Mouse (Mus musculus) C2C12 (cell line): ENCODE measurements at regions not wholly inside any gene's neighbourhood (a gene's known extent, or its start where the extent isn't known, plus 50 kb on each side); places are given as distances from the start of the nearest gene placed in this dataset.

Experiments
- CTCF ChIP-seq: IDR thresholded peaks from one replicate; pipeline ENCODE4 v1.5.1; 2011; ENCODE audit not compliant: control insufficient read depth, insufficient read depth, insufficient read length
- MYOG ChIP-seq: IDR thresholded peaks from one replicate; pipeline ENCODE4 v1.6.1; 2011; ENCODE audit not compliant: control insufficient read depth, insufficient read length; ENCODE audit errors: extremely low read depth
- USF1 ChIP-seq: IDR thresholded peaks from one replicate; pipeline ENCODE4 v1.6.1; 2011; ENCODE audit warnings: low read depth, mild to moderate bottlenecking, control low read depth, moderate library complexity

GRCm38 (mm10) chrX:50657835-50658565 lies 182.8 kb upstream of the Stk26 start:
- TF ChIP-seq CTCF (peak; percentile 41), MYOG (no peak), USF1 (no peak)
